Mouse (Mus musculus) hematopoietic stem cell, adult 5-6 weeks (primary cell): ENCODE results near the gene Spata1. TPM values are rescaled to one million over a fixed set of nuclear protein-coding genes. Genes with fewer than 3 reads are reported as not detected.

Source experiments
- total RNA-seq: library from RNA; stranded (forward); fragments of 172-1452, 232-1000 nt; gene quantifications from 2 replicates; pipeline ENCODE4 v1.2.3, GENCODE M21; 2017

Gene Spata1
- total RNA-seq, 1 experiment from 2014 or later = 13.7 TPM

Other genes with a start within 250 kb of the Spata1 start
- gene Ssx2ip, start 95.1 kb downstream of the Spata1 start, total RNA-seq = 20.1 and 34.4 TPM in 2 replicates
- 10.2 and 12.3 TPM in 2 replicates for gene Ctbs, start 50.0 kb downstream of the Spata1 start, total RNA-seq
- 135 and 143 TPM in 2 replicates for gene Gng5, start 54 bp upstream of the Spata1 start, total RNA-seq
- gene Rpf1, start 21.7 kb upstream of the Spata1 start, total RNA-seq = 78.9 and 88.2 TPM in 2 replicates
- gene Uox, start 70.7 kb upstream of the Spata1 start, total RNA-seq = not detected in 2 replicates
- not detected in 2 replicates for gene Dnase2b, start 115.8 kb upstream of the Spata1 start, total RNA-seq
- gene 4930503B20Rik, start 151.6 kb upstream of the Spata1 start, total RNA-seq = not detected in 2 replicates
- 3.2 and 5.0 TPM in 2 replicates for gene Samd13, start 185.8 kb upstream of the Spata1 start, total RNA-seq